ENCODE assay signal across 8 mouse cellular contexts in the genomic region with DNA sequence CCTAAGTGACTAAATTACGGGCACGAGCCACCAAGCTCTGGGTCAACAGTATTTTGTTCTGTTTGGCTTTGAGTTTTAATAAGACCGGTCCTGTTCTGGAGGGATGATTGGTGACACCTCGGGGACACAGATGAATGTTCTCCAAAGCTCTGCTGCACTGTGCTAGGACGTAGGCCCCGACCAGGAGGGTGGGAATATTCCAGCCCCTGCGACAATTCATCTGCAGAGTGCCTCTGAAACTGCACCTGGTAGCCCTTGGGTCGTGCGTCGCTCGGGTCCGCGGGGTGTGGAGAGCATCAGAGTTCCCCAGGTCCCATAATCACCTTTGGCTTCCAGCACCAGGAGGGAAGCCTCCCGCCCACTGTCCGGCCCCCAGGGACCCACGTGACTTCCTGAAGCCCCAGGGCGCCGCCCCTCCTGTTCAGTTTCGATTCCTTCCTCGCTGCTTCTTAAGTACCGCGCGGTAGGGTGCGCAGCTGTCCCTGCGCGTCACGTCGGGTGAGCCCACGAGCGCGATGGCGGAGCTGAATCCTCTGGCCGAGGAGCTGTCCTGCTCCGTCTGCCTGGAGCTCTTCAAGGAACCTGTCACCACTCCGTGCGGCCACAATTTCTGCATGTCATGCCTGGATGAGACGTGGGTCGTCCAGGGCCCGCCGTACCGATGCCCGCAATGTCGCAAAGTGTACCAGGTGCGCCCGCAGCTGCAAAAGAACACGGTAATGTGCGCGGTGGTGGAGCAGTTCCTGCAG. TPM values are rescaled to one million over a fixed set of nuclear protein-coding genes. Genes with fewer than 3 reads are reported as not detected.
DNase-seq lines count a peak whose midpoint lies in the region; ATAC-seq and TF ChIP-seq lines count a peak whose summit lies in the region.

Trim25 (plus strand) TSS at position 403 of the 749 bp plus-strand sequence.

- 2% methylated on average over 47 of the region's 48 CpGs for WGBS in heart, embryonic 13.5 days
- 2% methylated on average over 48 of the region's 48 CpGs for WGBS in kidney, postnatal 0 days
- under 1% methylated on average over 48 of the region's 48 CpGs for WGBS in liver, embryonic 14.5 days (ENCODE audit: insufficient replicate concordance)

- H3K4me3 ChIP-seq in heart, embryonic 13.5 days: peak within 1 kb of the TSS; percentile 82
- H3K4me3 ChIP-seq in kidney, postnatal 0 days (replicated peaks; ENCODE audit: low read depth, low read length): peak within 1 kb of the TSS; percentile 76
- H3K4me3 ChIP-seq in liver, embryonic 14.5 days (ENCODE audit: insufficient read depth in 1 of 2, low read depth in 2 of 2, low read length in 2 of 2): peak within 1 kb of the TSS; percentile 73 to 91

- H3K27ac ChIP-seq in heart, embryonic 13.5 days (replicated peaks): peak within 1 kb of the TSS; percentile 76
- peak within 1 kb of the TSS; percentile 73 for H3K27ac ChIP-seq in kidney, postnatal 0 days
- H3K27ac ChIP-seq in liver, embryonic 14.5 days: peak within 1 kb of the TSS; percentile 70

- H3K9ac ChIP-seq in heart, embryonic 13.5 days: peak within 1 kb of the TSS; percentile 89
- peak within 1 kb of the TSS; percentile 86 for H3K9ac ChIP-seq in kidney, postnatal 0 days (ENCODE audit: low read depth, low read length)
- H3K9ac ChIP-seq in liver, embryonic 14.5 days (replicated peaks): peak within 1 kb of the TSS; percentile 92

- H3K27me3 ChIP-seq in heart, embryonic 13.5 days (replicated peaks): no peaks in the 10 kb centered on the region
- H3K27me3 ChIP-seq in kidney, postnatal 0 days (ENCODE audit: insufficient read depth, low read length): no peaks in the 10 kb centered on the region
- H3K27me3 ChIP-seq in liver, embryonic 14.5 days (ENCODE audit: control insufficient read depth, insufficient read depth, low read length): no peaks in the 10 kb centered on the region
- H3K27me3 ChIP-seq in splenic B cell, adult 2 months (ENCODE audit: control insufficient read depth, insufficient read depth, low read length, poor library complexity, severe bottlenecking): no peaks in the 10 kb centered on the region

- peaks cover 48% of the 10 kb centered on the region for H3K4me1 ChIP-seq in heart, embryonic 13.5 days
- peaks cover 24% of the 10 kb centered on the region; the same call in 1 of the 2 replicates for H3K4me1 ChIP-seq in kidney, postnatal 0 days (replicated peaks; ENCODE audit: insufficient read depth, low read length)
- H3K4me1 ChIP-seq in liver, embryonic 14.5 days (replicated peaks; ENCODE audit: control insufficient read depth in 2 of 2, insufficient read depth in 2 of 2, low read length in 1 of 2): peaks cover 18 to 30% of the 10 kb centered on the region in 2 experiments

- no peak for TF ChIP-seq EP300 in liver, embryonic 14.5 days (IDR thresholded peaks at IDR 0.05; ENCODE audit: low read depth)

- no peaks in the 10 kb centered on the region for H3K36me3 ChIP-seq in heart, embryonic 13.5 days
- no peaks in the 10 kb centered on the region for H3K36me3 ChIP-seq in kidney, postnatal 0 days (ENCODE audit: insufficient read depth, low read length)
- no peaks in the 10 kb centered on the region; the same call in 1 of the 2 replicates for H3K36me3 ChIP-seq in liver, embryonic 14.5 days (replicated peaks; ENCODE audit: control insufficient read depth, insufficient read depth, low read depth)
- H3K36me3 ChIP-seq in splenic B cell, adult 2 months (ENCODE audit: control insufficient read depth, insufficient read depth, low read length, poor library complexity, severe bottlenecking): peaks cover 2% of the 10 kb centered on the region; the same call in 1 of the 2 replicates

- DNase-seq in 3134 (ENCODE audit: extremely low read depth, insufficient read length, low spot score): peak; percentile 98
- peak; percentile 96 to 98 for DNase-seq in adrenal gland, adult (ENCODE audit: inconsistent age in 2 of 2, low spot score in 1 of 2)
- DNase-seq in kidney, postnatal 0 days (ENCODE audit: low spot score): peak; percentile 97
- peak; percentile 93 to 95 (median 94) for DNase-seq in liver, embryonic 14.5 days (ENCODE audit: low read depth in 3 of 3, low spot score in 3 of 3)
- peak; percentile 88 to 95 for DNase-seq in natural killer cell, adult 2 months (ENCODE audit: low spot score in 2 of 2)
- peak; percentile 98 for DNase-seq in splenic B cell, adult 2 months (ENCODE audit: low read depth, low spot score)

- peak within 1 kb of the TSS; percentile 86 for H3K4me2 ChIP-seq in heart, embryonic 13.5 days
- peak within 1 kb of the TSS; percentile 83 for H3K4me2 ChIP-seq in kidney, postnatal 0 days (ENCODE audit: low read length)
- H3K4me2 ChIP-seq in liver, embryonic 14.5 days (ENCODE audit: low read depth): peak within 1 kb of the TSS; percentile 92

- no peaks in the 10 kb centered on the region for H3K9me3 ChIP-seq in heart, embryonic 13.5 days
- no peaks in the 10 kb centered on the region for H3K9me3 ChIP-seq in kidney, postnatal 0 days (replicated peaks; ENCODE audit: low read length)
- no peaks in the 10 kb centered on the region for H3K9me3 ChIP-seq in liver, embryonic 14.5 days (ENCODE audit: control insufficient read depth, low read length)

- peak; percentile 95 for ATAC-seq in erythroblast, adult 5-6 weeks (replicated peaks; ENCODE audit: low FRiP score, poor library complexity, severe bottlenecking)
- ATAC-seq in heart, embryonic 13.5 days (ENCODE audit: extremely low read depth, insufficient number of reproducible peaks, low FRiP score, low TSS enrichment): peak; percentile 77
- peak; percentile 91 for ATAC-seq in kidney, postnatal 0 days (replicated peaks; ENCODE audit: low FRiP score, low read depth)
- ATAC-seq in liver, embryonic 14.5 days (ENCODE audit: insufficient read depth): peak; percentile 94

- peak; percentile 25; the same call in 1 of the 2 replicates for TF ChIP-seq CTCF in kidney, postnatal 0 days (IDR thresholded peaks at IDR 0.05; ENCODE audit: low read depth)
- TF ChIP-seq CTCF in liver, embryonic 14.5 days (IDR thresholded peaks at IDR 0.05; ENCODE audit: low read depth): peak; percentile 60

RNA-seq across cellular contexts. Expression of gene Trim25, which starts in this region (rescaled TPM):
- 19.8 and 24.2 TPM in 2 replicates for total RNA-seq in erythroblast, adult 5-6 weeks (2015; ENCODE audit: low replicate concordance)
- total RNA-seq in erythroblast, adult 5-6 weeks (2017; ENCODE audit: low replicate concordance): 16.4 and 20.5 TPM in 2 replicates
- 14.1 and 14.8 TPM in 2 replicates for polyA plus RNA-seq in heart, embryonic 13.5 days (2015; fragmentation: Nextera tagmentation; extraction: Ambion mirVana)
- 17.6 and 18.3 TPM in 2 replicates for polyA plus RNA-seq in kidney, postnatal 0 days (2015; fragmentation: Nextera tagmentation; extraction: Ambion mirVana)
- 7.4 and 9.5 TPM in 2 replicates for polyA plus RNA-seq in liver, embryonic 14.5 days (2012; rRNA removed)
- 10.8 and 11.0 TPM in 2 replicates for polyA plus RNA-seq in liver, embryonic 14.5 days (2014; fragmentation: Nextera tagmentation; extraction: Ambion mirVana)

Comparison
In these comparisons a context has a peak if more than half of its experiments do, and no peak if none do; other contexts are left out.
1. Peak in every context shown above with its lines: DNase-seq, ATAC-seq, H3K4me3 ChIP-seq and H3K27ac ChIP-seq.